Mouse (Mus musculus) retina, postnatal 1 day (tissue): ENCODE measurements at regions not wholly inside any gene's neighbourhood (a gene's known extent, or its start where the extent isn't known, plus 50 kb on each side); places are given as distances from the start of the nearest gene placed in this dataset.

ENCODE experiments used
- DNase-seq: peaks from one replicate; pipeline ENCODE4 v3.0.0-alpha.2; 2012

DNA sequence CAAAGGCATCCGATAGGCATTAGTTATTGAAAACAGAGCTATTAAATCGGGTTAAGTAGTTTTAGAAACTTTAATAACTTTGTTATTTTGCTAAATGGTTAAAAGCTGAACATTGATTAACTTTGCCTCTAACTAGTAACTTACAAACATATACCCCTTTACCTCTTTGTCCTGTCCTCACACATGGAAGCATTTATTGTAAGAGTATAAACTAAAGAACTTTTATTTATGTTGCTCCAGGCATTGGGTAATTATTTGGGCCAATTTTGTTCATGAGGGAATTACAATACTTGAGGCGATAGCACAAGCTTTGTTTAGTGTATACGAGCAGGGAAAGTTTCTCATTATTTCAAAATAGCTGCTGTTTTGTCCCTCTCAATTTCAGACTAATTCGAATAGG lies 328.4 kb upstream of the Gm9008 start:
- DNase-seq = no peak

DNA sequence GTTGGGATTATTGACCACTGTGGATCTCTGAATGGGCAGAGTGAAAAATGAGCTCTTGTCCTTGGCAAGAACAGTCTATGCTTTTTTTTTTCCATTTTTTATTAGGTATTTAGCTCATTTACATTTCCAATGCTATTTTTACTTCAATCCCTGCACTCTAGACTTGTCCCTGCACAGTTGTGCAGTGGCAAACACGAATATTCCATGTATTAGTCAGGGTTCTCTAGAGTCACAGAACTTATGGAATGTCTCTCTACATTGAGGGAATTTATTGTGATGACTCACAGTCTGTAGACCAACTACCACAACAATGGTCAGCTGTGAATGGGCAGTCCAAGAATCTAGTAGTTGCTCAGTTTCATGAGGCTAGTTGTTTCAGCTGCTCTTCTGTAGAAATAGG lies 305.4 kb upstream of the Gm9008 start:
- no peak for DNase-seq

DNA sequence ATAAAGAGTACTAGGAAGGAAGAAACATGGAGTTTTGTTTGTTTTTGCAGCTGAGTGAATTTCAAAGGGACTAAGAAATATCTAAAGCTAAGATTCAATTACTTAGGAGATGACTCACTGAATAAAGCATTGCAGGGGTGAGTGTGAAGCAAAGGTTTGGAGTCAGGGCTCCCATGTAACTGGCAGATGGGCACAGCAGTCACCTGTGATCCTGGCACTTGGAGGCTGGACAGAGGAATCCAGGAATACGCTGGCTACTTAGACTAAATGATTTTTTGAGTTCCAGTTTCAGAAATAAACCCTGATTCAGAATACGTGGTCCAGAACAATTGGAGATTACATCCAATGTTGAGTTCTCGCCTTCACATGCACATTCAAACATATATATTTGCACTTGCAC lies 282.6 kb upstream of the Gm9008 start:
- DNase-seq = no peak

DNA sequence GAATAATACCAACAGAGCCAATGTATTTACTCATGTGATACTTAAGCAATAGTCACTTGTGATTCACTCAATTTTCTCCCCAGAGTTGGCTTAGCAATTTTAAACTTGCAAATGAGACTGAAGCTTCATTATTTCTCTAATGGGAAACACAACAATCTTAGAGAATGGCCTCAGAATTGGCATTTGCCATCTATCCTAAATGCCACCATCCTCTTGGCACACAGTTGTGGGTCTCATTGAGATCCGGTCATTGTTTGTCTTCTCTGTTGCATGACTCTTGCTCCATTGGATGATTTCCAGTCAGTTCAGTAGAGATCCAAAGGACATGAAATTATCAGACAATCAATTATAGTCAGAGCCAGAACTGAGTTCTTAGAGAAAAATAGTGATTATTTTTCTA lies 280.6 kb upstream of the Gm9008 start:
- no peak for DNase-seq

DNA sequence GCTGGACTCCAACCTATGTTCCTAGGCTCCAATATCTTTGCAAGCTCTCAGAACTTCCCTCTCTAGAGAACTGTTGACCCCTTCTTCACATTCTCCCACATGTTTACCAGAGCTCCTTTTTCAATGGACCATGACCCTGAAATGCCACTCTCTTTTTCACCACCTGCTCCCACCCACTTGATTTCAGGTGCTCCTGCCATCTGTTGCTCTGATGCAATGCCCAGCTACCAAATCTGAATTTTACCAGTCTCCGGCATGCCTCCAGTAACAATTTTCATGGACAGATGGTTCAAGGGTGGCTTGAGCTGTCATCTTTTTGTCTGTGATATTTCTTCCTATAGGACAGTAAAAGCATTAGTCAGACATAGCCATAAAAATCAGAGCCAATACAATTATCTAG lies 279.5 kb upstream of the Gm9008 start:
- DNase-seq = no peak

- no peak for DNase-seq
Observed at GRCm38 (mm10) chr6:76763852-76764251, 266.3 kb upstream of the Gm9008 start.

DNA sequence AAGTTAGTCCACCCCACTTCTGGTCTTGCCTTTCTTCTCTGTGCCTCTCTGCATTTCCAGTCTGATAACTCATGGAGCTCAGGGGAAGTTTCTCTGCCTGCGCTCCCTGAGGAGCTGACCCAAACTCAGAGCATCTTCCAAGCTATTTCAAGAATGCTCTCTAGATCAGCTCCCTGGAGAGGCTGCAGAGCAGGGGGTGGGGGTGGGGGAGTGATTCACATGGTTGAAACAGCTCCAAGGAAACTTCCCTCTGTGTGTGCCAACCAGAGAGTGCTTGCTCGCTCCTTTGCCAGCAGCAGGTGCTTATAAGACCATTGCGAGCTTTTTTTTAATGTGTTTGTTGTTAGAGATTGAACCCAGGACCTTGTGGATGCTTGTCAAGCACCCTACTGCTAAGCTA lies 257.3 kb upstream of the Gm9008 start:
- peak; percentile 6 for DNase-seq
